Mouse (Mus musculus) liver, embryonic 12.5 days (tissue): ENCODE results near the gene Clmn. TPM values are rescaled to one million over a fixed set of nuclear protein-coding genes. Genes with fewer than 3 reads are reported as not detected.
A peak's percentile ranks its signal among the peaks of the same experiment; 100 is the strongest.

Experiments
- ATAC-seq: fragments of 200-750 bp; cut with Nextera tagmentation; 2 replicates; pipeline ENCODE4 v1.8.0; 2017; ENCODE audit warnings: moderate number of reproducible peaks, mild to moderate bottlenecking, moderate library complexity
- H3K27ac ChIP-seq: fragments of 300-500 bp; sonication (generic); 2 replicates; pipeline ENCODE4 v1.5.1; 2016; ENCODE audit warnings: mild to moderate bottlenecking
- H3K27me3 ChIP-seq: fragments of 300-500 bp; sonication (generic); replicated peaks from 2 replicates; pipeline ENCODE4 v1.6.1; 2016; ENCODE audit warnings: mild to moderate bottlenecking, moderate library complexity
- H3K36me3 ChIP-seq: fragments of 300-500 bp; sonication (generic); 2 replicates; pipeline ENCODE4 v1.6.1; 2016; ENCODE audit warnings: mild to moderate bottlenecking, moderate library complexity
- H3K4me1 ChIP-seq: fragments of 300-500 bp; sonication (generic); 2 replicates; pipeline ENCODE4 v1.6.1; 2016
- H3K4me2 ChIP-seq: fragments of 300-500 bp; sonication (generic); 2 replicates; pipeline ENCODE4 v1.6.1; 2016; ENCODE audit warnings: mild to moderate bottlenecking, moderate library complexity
- H3K4me3 ChIP-seq: fragments of 300-500 bp; sonication (generic); 2 replicates; pipeline ENCODE4 v1.5.1; 2016; ENCODE audit warnings: mild to moderate bottlenecking, moderate library complexity
- H3K9ac ChIP-seq: fragments of 300-500 bp; sonication (generic); 2 replicates; pipeline ENCODE4 v1.6.1; 2016; ENCODE audit warnings: mild to moderate bottlenecking, moderate library complexity
- H3K9me3 ChIP-seq: fragments of 300-500 bp; sonication (generic); replicated peaks from 2 replicates; pipeline ENCODE4 v1.6.1; 2016; ENCODE audit warnings: mild to moderate bottlenecking, moderate library complexity
- WGBS: fragments of 180-500 bp; shearing (Covaris S2); methylation state at CpG from one replicate; pipeline ENCODE4 v1.1.7; 2016; ENCODE audit not compliant: insufficient replicate concordance; 5-methylcytosine and 5-hydroxymethylcytosine counted together
- polyA plus RNA-seq: library from polyadenylated mRNA; unstranded; fragments of >200 nt; fragmentation: Nextera tagmentation; extraction: Ambion mirVana; gene quantifications from 2 replicates; pipeline ENCODE4 v1.2.1, GENCODE M21; 2016

The Clmn gene
- polyA plus RNA-seq, 1 experiment from 2014 or later: 0.37 TPM

- H3K4me3 ChIP-seq: no peak overlapping the region
- 71% methylated on average over 7 of the region's 7 CpGs for WGBS
Observed at GRCm38 (mm10) chr12:104853374-104853773, 11.5 kb downstream of the Clmn start.

GRCm38 (mm10) chr12:104851711-104852508 lies 13.0 kb downstream of the Clmn start:
- no peaks in the 10 kb centered on the region for H3K27me3 ChIP-seq
- H3K9ac ChIP-seq: no peak overlapping the region
- peak; percentile 57; the same call in 1 of the 2 replicates for ATAC-seq
- H3K27ac ChIP-seq: no peak overlapping the region
- H3K36me3 ChIP-seq: no peaks in the 10 kb centered on the region
- peak overlapping the region; percentile 40 for H3K4me2 ChIP-seq
- 30% methylated on average over 16 of the region's 16 CpGs for WGBS
- H3K4me1 ChIP-seq: peaks cover 7% of the 10 kb centered on the region; the same call in 1 of the 2 replicates
- H3K4me3 ChIP-seq: no peak overlapping the region
- H3K9me3 ChIP-seq: no peaks in the 10 kb centered on the region

More at GRCm38 (mm10) chr12:104853374-104853773, 11.5 kb downstream of the Clmn start:
- Histone ChIP-seq H3K27ac (no peak overlapping the region), H3K4me2 (no peak overlapping the region), H3K9me3 (no peaks in the 10 kb centered on the region), H3K27me3 (no peaks in the 10 kb centered on the region), H3K9ac (no peak overlapping the region), H3K36me3 (no peaks in the 10 kb centered on the region), H3K4me1 (peaks cover 7% of the 10 kb centered on the region; the same call in 1 of the 2 replicates)
- ATAC-seq: no peak

DNA sequence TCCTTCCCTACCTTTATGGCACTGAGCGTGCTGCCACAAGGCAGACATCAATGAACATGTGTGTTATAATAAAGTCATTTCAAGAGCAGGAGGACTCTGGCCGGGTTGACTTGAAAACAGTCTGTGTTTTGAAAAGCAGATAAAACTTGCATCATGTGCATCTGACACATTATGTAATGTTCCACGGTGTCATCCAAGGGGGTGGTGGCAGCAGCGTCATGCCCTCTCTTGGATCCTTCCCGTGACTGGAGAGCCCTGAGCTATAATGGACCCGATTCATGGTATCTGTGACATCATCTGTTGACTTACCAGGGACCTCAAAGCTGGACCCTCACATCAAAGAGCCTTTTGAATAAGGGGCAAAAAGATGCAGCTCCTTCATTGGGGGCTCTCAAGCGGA lies 14.8 kb downstream of the Clmn start:
- Histone ChIP-seq H3K27me3 (peaks cover 2% of the 10 kb centered on the region; the same call in 1 of the 2 replicates), H3K36me3 (no peaks in the 10 kb centered on the region), H3K4me1 (peaks cover 17% of the 10 kb centered on the region), H3K4me2 (no peak overlapping the region), H3K9me3 (no peaks in the 10 kb centered on the region), H3K4me3 (no peak overlapping the region), H3K27ac (no peak overlapping the region), H3K9ac (no peak overlapping the region)
- no peak for ATAC-seq
- WGBS: 71% methylated on average over 7 of the region's 7 CpGs

DNA sequence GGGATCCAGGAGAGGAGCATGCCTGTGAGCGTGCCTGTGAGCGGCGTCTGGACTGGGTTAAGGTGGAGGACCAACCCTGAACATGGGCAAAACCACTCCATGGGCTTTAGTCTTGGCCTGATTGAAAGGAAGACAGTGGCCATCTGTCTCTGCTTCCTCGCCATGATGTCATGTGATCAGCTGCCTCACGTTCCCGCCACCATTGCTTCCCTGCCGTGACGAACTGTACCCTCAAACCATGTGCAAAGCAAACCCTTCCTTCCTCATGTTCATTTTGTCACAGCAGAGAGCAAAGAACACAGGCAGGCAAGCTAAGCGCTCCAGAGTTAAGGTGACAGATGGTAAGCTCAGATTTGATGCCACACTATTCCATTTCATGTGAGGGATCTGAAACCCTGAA lies 16.2 kb downstream of the Clmn start:
- H3K9ac ChIP-seq: no peak overlapping the region
- H3K27ac ChIP-seq: no peak overlapping the region
- no peak overlapping the region for H3K4me3 ChIP-seq
- 70% methylated on average over 9 of the region's 9 CpGs for WGBS
- peaks cover 16% of the 10 kb centered on the region for H3K27me3 ChIP-seq
- no peaks in the 10 kb centered on the region for H3K9me3 ChIP-seq
- ATAC-seq: no peak
- peaks cover 21% of the 10 kb centered on the region for H3K4me1 ChIP-seq
- no peaks in the 10 kb centered on the region for H3K36me3 ChIP-seq
- H3K4me2 ChIP-seq: no peak overlapping the region

GRCm38 (mm10) chr12:104847227-104847626 lies 17.6 kb downstream of the Clmn start:
- H3K27me3 ChIP-seq: peaks cover 19% of the 10 kb centered on the region
- H3K9me3 ChIP-seq: no peaks in the 10 kb centered on the region
- H3K4me1 ChIP-seq: peaks cover 19% of the 10 kb centered on the region
- no peak overlapping the region for H3K4me2 ChIP-seq
- ATAC-seq: no peak
- H3K27ac ChIP-seq: no peak overlapping the region
- WGBS: 68% methylated on average over 4 of the region's 4 CpGs
- H3K9ac ChIP-seq: no peak overlapping the region
- H3K36me3 ChIP-seq: no peaks in the 10 kb centered on the region
- no peak overlapping the region for H3K4me3 ChIP-seq

DNA sequence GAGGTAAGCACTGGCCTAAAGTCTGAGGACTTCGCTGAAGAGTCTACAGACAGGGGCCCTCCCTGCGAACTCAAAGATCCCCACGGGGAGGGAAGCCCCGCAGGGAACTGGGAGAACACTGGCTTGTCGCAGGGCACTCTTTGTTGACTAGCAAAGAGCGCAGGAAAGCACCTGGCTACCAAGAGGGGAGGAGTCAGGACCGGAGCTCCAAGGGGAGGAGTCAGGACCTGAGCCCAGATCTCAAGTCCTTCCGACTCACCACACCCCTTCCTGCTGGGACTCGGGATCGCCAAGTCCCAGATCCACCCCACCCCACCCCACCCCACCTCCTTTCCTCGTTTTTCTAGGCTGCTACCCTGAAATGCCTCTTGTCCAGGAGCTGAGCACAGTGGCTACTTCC lies 19.2 kb downstream of the Clmn start:
- Histone ChIP-seq H3K27ac (no peak overlapping the region), H3K4me2 (peak overlapping the region; percentile 59), H3K27me3 (peaks cover 19% of the 10 kb centered on the region), H3K4me3 (peak overlapping the region; percentile 30), H3K36me3 (no peaks in the 10 kb centered on the region), H3K4me1 (peaks cover 14% of the 10 kb centered on the region), H3K9me3 (no peaks in the 10 kb centered on the region), H3K9ac (no peak overlapping the region)
- 3% methylated on average over 11 of the region's 11 CpGs for WGBS
- ATAC-seq: 0 out of 2 replicates have a peak, but pooled peaks have one; percentile 36

- H3K27ac ChIP-seq: no peak overlapping the region
- ATAC-seq: no peak
- H3K9ac ChIP-seq: no peak overlapping the region
- peak overlapping the region; percentile 59; the same call in 1 of the 2 replicates for H3K4me2 ChIP-seq
- H3K36me3 ChIP-seq: no peaks in the 10 kb centered on the region
- 58% methylated on average over 4 of the region's 4 CpGs for WGBS
- peaks cover 14% of the 10 kb centered on the region for H3K4me1 ChIP-seq
- no peaks in the 10 kb centered on the region for H3K9me3 ChIP-seq
- H3K4me3 ChIP-seq: no peak overlapping the region
- H3K27me3 ChIP-seq: peaks cover 19% of the 10 kb centered on the region
Observed at GRCm38 (mm10) chr12:104844989-104845388, 19.9 kb downstream of the Clmn start.

- no peak overlapping the region for H3K27ac ChIP-seq
- H3K9me3 ChIP-seq: no peaks in the 10 kb centered on the region
- H3K9ac ChIP-seq: no peak overlapping the region
- 47% methylated on average over 4 of the region's 4 CpGs for WGBS
- H3K4me3 ChIP-seq: no peak overlapping the region
- peaks cover 14% of the 10 kb centered on the region for H3K4me1 ChIP-seq
- H3K27me3 ChIP-seq: peaks cover 19% of the 10 kb centered on the region
- H3K36me3 ChIP-seq: no peaks in the 10 kb centered on the region
- ATAC-seq: no peak
- no peak overlapping the region for H3K4me2 ChIP-seq
Observed at GRCm38 (mm10) chr12:104844279-104844678, 20.6 kb downstream of the Clmn start.

DNA sequence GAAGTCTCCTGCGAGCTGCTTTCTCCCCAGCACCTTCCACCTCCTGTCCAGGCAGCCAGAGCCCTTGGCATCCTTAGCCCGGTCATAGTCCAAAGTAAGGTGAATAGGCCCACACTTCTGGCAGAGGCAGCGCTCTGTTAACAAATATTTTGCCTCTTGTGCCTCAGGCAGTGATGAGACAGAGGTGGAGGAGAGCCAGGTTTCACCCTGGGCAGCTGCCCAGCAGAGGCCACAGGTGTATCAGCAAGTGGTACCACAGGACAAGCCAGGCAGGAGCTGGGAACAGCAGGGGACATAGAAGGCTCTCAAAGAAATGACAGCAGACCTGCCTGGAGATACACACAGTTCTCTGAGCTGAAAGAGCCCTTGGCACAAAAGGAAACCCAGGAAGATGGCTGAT lies 23.6 kb downstream of the Clmn start:
- Histone ChIP-seq H3K4me3 (no peak overlapping the region), H3K9me3 (no peaks in the 10 kb centered on the region), H3K36me3 (no peaks in the 10 kb centered on the region), H3K27ac (no peak overlapping the region), H3K4me2 (no peak overlapping the region), H3K4me1 (peaks cover 24% of the 10 kb centered on the region), H3K9ac (no peak overlapping the region), H3K27me3 (peaks cover 24% of the 10 kb centered on the region)
- no peak for ATAC-seq
- WGBS: 57% methylated on average over 3 of the region's 3 CpGs

DNA sequence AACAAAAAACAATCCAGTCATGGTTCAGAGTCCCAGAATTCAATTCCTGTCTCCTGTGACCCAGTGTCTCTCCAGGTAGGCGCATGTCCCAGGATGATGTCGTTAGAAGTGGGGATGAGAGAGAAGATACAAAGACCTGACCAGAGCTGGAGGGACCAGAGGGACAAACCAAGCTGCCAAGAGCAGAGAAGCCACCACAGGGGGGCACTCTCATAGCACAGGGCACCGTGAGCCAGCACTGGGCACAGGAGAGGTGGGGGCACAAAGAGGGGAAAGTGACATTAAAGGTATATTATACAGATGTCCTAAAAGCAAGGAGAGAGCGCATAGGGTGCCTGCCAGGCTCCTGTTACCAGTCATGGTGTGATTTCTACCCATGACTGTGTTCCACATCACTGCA lies 25.9 kb downstream of the Clmn start:
- Histone ChIP-seq H3K4me3 (no peak overlapping the region), H3K27ac (no peak overlapping the region), H3K27me3 (peaks cover 11% of the 10 kb centered on the region; the same call in 1 of the 2 replicates), H3K9me3 (no peaks in the 10 kb centered on the region), H3K9ac (no peak overlapping the region), H3K36me3 (no peaks in the 10 kb centered on the region), H3K4me1 (peaks cover 10% of the 10 kb centered on the region), H3K4me2 (no peak overlapping the region)
- WGBS: 43% methylated on average over 4 of the region's 4 CpGs
- ATAC-seq: no peak

DNA sequence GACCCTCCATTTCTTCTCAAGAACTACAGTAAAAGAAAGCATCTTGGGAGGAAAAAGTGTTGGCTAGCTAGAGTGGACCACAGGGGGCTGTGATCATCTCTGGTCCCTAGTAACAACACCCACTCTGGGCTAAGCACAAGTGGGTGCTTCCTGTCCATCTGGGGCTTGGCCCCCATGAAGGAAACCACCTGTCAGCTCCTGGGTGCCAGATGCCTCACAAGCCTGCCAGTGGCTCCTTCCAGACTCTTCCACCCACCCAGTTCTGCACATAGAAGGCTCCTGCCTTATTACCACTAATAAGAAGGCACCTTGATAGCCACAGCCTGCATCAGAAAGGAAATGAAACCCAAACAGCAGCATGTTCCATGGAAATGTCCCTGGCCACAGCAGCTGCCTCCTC lies 26.4 kb downstream of the Clmn start:
- Histone ChIP-seq H3K27ac (no peak overlapping the region), H3K4me3 (no peak overlapping the region), H3K9ac (no peak overlapping the region), H3K27me3 (peaks cover 11% of the 10 kb centered on the region; the same call in 1 of the 2 replicates), H3K4me1 (peaks cover 10% of the 10 kb centered on the region), H3K9me3 (no peaks in the 10 kb centered on the region), H3K36me3 (no peaks in the 10 kb centered on the region), H3K4me2 (no peak overlapping the region)
- ATAC-seq: no peak

GRCm38 (mm10) chr12:104837957-104838401 lies 26.9 kb downstream of the Clmn start:
- H3K27ac ChIP-seq: no peak overlapping the region
- H3K4me1 ChIP-seq: peaks cover 10% of the 10 kb centered on the region
- peaks cover 9% of the 10 kb centered on the region; the same call in 1 of the 2 replicates for H3K27me3 ChIP-seq
- no peaks in the 10 kb centered on the region for H3K9me3 ChIP-seq
- no peaks in the 10 kb centered on the region for H3K36me3 ChIP-seq
- WGBS: 39% methylated on average over 13 of the region's 13 CpGs
- H3K4me3 ChIP-seq: no peak overlapping the region
- no peak overlapping the region for H3K9ac ChIP-seq
- ATAC-seq: peak; percentile 68; the same call in 1 of the 2 replicates
- no peak overlapping the region for H3K4me2 ChIP-seq
